Mouse (Mus musculus): ENCODE measurements at regions not wholly inside any gene's neighbourhood (a gene's known extent, or its start where the extent isn't known, plus 50 kb on each side); places are given as distances from the start of the nearest gene placed in this dataset.

- ATAC-seq, result no peak
These were observed 1118.6 kb upstream of the Celf2 start for GRCm38 (mm10) chr2:8628007-8628406.

- ATAC-seq, result no peak
These were observed 1119.3 kb upstream of the Celf2 start for GRCm38 (mm10) chr2:8628485-8629208.

- ATAC-seq, result no peak
These were observed 1128.7 kb upstream of the Celf2 start for GRCm38 (mm10) chr2:8638082-8638481.

GRCm38 (mm10) chr2:8639282-8639681 is 1129.9 kb upstream of the Celf2 start:
- no peak for ATAC-seq

- ATAC-seq, result no peak
These were observed 1136.1 kb upstream of the Celf2 start for GRCm38 (mm10) chr2:8645463-8645862.

GRCm38 (mm10) chr2:8660544-8660943 is 1151.2 kb upstream of the Celf2 start:
- ATAC-seq, result no peak

- peak; percentile 52 for ATAC-seq
These were observed 1164.5 kb upstream of the Celf2 start for GRCm38 (mm10) chr2:8673751-8674378.

GRCm38 (mm10) chr2:8675537-8675936 is 1166.2 kb upstream of the Celf2 start:
- no peak for ATAC-seq

- no peak for ATAC-seq
These were observed 1167.2 kb upstream of the Celf2 start for GRCm38 (mm10) chr2:8676546-8676945.

GRCm38 (mm10) chr2:8690846-8691643 is 1181.7 kb upstream of the Celf2 start:
- no peak for ATAC-seq

GRCm38 (mm10) chr2:8729306-8729705 is 1151.7 kb upstream of the 4930412O13Rik start:
- no peak for ATAC-seq

GRCm38 (mm10) chr2:8754142-8754541 is 1126.9 kb upstream of the 4930412O13Rik start:
- ATAC-seq, result peak; percentile 59

GRCm38 (mm10) chr2:8756546-8756945 is 1124.5 kb upstream of the 4930412O13Rik start:
- ATAC-seq, result no peak

GRCm38 (mm10) chr2:8770636-8771035 is 1110.4 kb upstream of the 4930412O13Rik start:
- no peak for ATAC-seq

GRCm38 (mm10) chr2:8781152-8781935 is 1099.7 kb upstream of the 4930412O13Rik start:
- no peak for ATAC-seq

GRCm38 (mm10) chr2:8782225-8782624 is 1098.8 kb upstream of the 4930412O13Rik start:
- ATAC-seq, result no peak

- ATAC-seq, result no peak
These were observed 1079.0 kb upstream of the 4930412O13Rik start for GRCm38 (mm10) chr2:8802061-8802460.

GRCm38 (mm10) chr2:8809609-8810008 is 1071.4 kb upstream of the 4930412O13Rik start:
- ATAC-seq, result no peak

- no peak for ATAC-seq
These were observed 1062.9 kb upstream of the 4930412O13Rik start for GRCm38 (mm10) chr2:8818127-8818526.

GRCm38 (mm10) chr2:8825406-8825805 is 1055.6 kb upstream of the 4930412O13Rik start:
- no peak for ATAC-seq
